Mouse (Mus musculus) MEL (cell line): ENCODE measurements around the gene Ttpal.

ENCODE experiments used
- HCFC1 ChIP-seq: IDR thresholded peaks from 2 replicates; pipeline ENCODE4 v1.6.1; 2012; ENCODE audit warnings: low read depth, mild to moderate bottlenecking, inconsistent platforms, low read length, improper control_type of control experiment, moderate library complexity
- NELFE ChIP-seq: IDR thresholded peaks from 2 replicates; pipeline ENCODE4 v1.6.1; 2011; ENCODE audit warnings: low read depth, low read length, improper control_type of control experiment
- POLR2A ChIP-seq, 2 experiments: IDR thresholded peaks; 2 replicates each; pipeline ENCODE4 v1.6.1; 2011 to 2012; ENCODE audit warnings: low read length in 2 of 2, mild to moderate bottlenecking in 2 of 2, control low read depth in 1 of 2, improper control_type of control experiment in 1 of 2, low read depth in 1 of 2, moderate library complexity in 1 of 2; ENCODE audit not compliant: control insufficient read depth in 1 of 2, insufficient read depth in 1 of 2, poor library complexity in 1 of 2
- RCOR1 ChIP-seq: IDR thresholded peaks from 2 replicates; pipeline ENCODE4 v1.6.1; 2012; ENCODE audit warnings: low read depth, mild to moderate bottlenecking, inconsistent platforms, low read length, improper control_type of control experiment
- USF1 ChIP-seq: IDR thresholded peaks from 2 replicates; pipeline ENCODE4 v1.6.1; 2014; ENCODE audit warnings: low read depth, mild to moderate bottlenecking, inconsistent platforms, low read length, improper control_type of control experiment, moderate library complexity

DNA sequence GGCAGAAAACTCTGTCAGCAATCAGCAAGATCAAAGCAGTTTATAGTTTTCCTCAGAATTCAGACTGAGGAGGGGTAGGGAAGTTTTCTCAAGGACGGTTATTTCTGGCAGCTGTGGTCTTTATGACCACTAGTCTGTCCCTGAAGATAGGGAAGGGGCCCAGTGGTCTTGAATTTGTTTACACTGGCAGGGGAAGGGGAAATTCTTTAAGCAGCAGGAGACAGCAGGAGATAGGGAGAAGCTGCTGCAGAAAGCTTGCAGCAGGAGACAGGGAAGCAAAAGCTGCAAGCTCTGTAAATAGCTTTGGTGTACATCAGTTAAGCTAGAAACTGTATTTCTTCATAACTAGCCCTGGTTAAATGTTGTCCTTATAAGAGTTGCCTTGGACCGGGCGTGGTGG lies 39.6 kb downstream of the Ttpal start:
- TF ChIP-seq RCOR1 (no peak), POLR2A (IDR thresholded peaks at IDR 0.05; ENCODE audit: control insufficient read depth in 1 of 2, insufficient read depth in 1 of 2, low read depth in 1 of 2, low read length in 2 of 2, poor library complexity in 1 of 2) (no peak), HCFC1 (no peak), USF1 (no peak), NELFE (no peak)
